Mouse (Mus musculus): Measurements from ENCODE around the gene Ccdc33. TPM values are rescaled to one million over a fixed set of nuclear protein-coding genes. Genes with fewer than 3 reads are reported as not detected.

The Ccdc33 gene
- polyA plus RNA-seq, 1 experiment: 7.8 TPM

DNA sequence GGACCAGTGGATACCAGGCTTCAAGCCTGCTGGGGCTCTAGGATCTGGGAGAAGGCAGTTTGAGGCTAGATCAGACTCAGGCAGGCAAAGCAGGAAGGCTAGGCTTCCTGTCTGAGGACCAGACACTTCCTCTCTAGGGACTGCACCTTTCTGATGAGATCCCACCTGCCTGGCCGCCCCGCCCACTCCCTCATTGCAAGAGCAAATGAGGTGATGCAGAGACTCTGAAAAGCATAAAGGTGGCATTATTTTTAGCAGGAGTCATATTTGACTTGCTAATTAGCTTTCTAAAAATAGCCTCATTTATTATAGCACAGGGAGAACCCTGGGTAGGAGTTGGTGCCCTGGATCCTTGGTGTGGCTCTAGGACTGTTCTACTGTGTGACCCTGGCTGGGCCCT, 130.5 kb downstream of the Ccdc33 start:
- H3K4me3 ChIP-seq (replicated peaks; ENCODE audit: extremely low read depth, low read depth, low read length): no peak overlapping the region
- TF ChIP-seq POLR2A (IDR thresholded peaks at IDR 0.05; ENCODE audit: borderline replicate concordance, extremely low read depth, low read depth, low read length): no peak
- no peak for TF ChIP-seq CTCF (IDR thresholded peaks at IDR 0.05; ENCODE audit: insufficient read depth, low read length)
- no peak for DNase-seq
- WGBS: 85% methylated on average over 2 of the region's 2 CpGs
- no peaks in the 10 kb centered on the region; the same call in 1 of the 2 replicates for H3K4me1 ChIP-seq (ENCODE audit: control insufficient read depth, insufficient read depth, low read length)

DNA sequence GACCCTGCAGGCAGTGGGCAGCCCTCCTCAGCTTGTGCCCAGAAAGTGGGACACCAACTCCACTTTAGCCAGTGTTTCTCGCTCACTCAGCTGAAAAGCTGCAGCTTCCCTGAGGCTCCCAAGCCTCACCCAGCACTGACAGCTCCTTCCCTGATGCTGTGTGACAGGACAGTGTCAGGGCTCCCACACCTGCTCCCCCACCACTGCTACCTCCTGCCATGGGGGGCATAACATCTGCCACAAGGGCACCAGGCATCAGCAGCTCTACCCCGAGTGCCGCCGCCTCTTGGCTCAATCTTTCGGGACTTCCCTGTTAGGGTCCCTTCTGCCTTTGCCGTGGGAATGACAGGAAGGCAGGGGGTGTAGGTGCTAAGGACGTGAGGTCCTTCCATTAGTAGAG, 132.3 kb downstream of the Ccdc33 start:
- DNase-seq: no peak
- no peaks in the 10 kb centered on the region; the same call in 1 of the 2 replicates for H3K4me1 ChIP-seq (ENCODE audit: control insufficient read depth, insufficient read depth, low read length)
- TF ChIP-seq POLR2A (IDR thresholded peaks at IDR 0.05; ENCODE audit: borderline replicate concordance, extremely low read depth, low read depth, low read length): no peak
- TF ChIP-seq CTCF (IDR thresholded peaks at IDR 0.05; ENCODE audit: insufficient read depth, low read length): no peak
- no peak overlapping the region for H3K4me3 ChIP-seq (replicated peaks; ENCODE audit: extremely low read depth, low read depth, low read length)
- 74% methylated on average over 7 of the region's 7 CpGs for WGBS

DNA sequence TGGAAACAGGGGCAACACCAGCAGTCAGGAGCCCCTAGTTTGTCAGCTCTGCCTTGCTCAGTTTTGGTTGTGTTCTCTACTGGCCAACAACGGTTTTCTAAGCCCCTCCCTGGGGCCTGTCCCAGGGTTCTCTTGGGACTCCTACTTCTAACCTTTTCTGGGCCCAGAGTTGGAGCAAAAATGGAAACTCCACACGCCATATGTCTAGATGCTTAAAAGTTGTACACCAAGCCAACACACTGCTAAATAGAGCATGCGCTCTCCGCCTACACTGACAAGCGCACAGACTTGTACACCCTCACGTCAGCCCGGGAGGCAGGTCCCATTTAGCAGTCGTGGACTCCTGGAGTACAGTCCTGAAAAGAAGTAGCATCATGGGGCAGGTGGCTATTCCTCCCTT, 133.3 kb downstream of the Ccdc33 start:
- Histone ChIP-seq H3K4me1 (ENCODE audit: control insufficient read depth, insufficient read depth, low read length) (no peaks in the 10 kb centered on the region; the same call in 1 of the 2 replicates), H3K4me3 (replicated peaks; ENCODE audit: extremely low read depth, low read depth, low read length) (no peak overlapping the region)
- 88% methylated on average over 8 of the region's 8 CpGs for WGBS
- TF ChIP-seq POLR2A (IDR thresholded peaks at IDR 0.05; ENCODE audit: borderline replicate concordance, extremely low read depth, low read depth, low read length) (no peak), CTCF (IDR thresholded peaks at IDR 0.05; ENCODE audit: insufficient read depth, low read length) (no peak)
- no peak for DNase-seq

DNA sequence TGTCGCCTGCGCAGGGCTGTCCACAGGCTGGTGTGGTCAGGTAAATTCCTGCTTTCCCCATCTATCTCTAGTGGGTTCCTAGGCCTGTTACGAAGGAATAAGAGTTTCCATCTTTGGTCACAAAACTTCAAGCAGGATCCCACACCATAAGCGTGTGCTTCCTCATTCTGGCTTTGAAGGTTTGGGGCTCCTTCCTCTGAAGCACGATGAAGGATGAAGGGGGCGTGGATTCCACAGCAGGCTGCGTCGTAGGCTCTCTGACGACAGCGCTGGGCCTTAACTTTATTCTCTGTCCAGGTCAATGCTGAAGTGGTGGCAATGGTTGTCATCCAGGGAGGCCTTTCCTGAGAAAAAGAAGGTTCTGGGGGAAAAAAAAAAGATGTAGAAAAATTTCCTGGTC, 138.1 kb downstream of the Ccdc33 start:
- TF ChIP-seq CTCF (IDR thresholded peaks at IDR 0.05; ENCODE audit: insufficient read depth, low read length) (no peak), POLR2A (IDR thresholded peaks at IDR 0.05; ENCODE audit: borderline replicate concordance, extremely low read depth, low read depth, low read length) (no peak)
- WGBS: 81% methylated on average over 10 of the region's 10 CpGs
- DNase-seq: no peak
- H3K4me3 ChIP-seq (replicated peaks; ENCODE audit: extremely low read depth, low read depth, low read length): no peak overlapping the region
- H3K4me1 ChIP-seq (ENCODE audit: control insufficient read depth, insufficient read depth, low read length): no peaks in the 10 kb centered on the region

DNA sequence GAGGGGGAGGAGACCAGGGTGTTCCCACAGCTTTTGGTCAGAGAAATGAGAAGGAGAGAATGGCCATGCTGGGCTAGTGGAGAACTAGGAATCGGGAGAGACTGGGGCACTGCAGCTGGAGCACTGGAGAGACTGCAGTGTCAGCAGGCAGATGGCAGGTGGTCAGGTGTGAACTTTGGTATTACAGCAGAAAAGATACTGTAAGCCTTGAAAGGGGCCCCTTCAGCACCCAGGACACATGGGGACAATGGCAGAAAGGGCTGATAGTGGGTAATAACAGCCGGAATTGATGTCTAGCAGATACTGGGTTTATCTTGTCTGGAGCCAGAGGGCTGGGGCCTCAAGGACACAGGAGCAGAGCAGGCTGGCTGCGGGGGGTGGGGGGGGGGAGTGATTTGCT, 139.8 kb downstream of the Ccdc33 start:
- Histone ChIP-seq H3K4me1 (ENCODE audit: control insufficient read depth, insufficient read depth, low read length) (no peaks in the 10 kb centered on the region), H3K4me3 (replicated peaks; ENCODE audit: extremely low read depth, low read depth, low read length) (no peak overlapping the region)
- WGBS: 61% methylated on average over 3 of the region's 3 CpGs
- no peak for TF ChIP-seq POLR2A (IDR thresholded peaks at IDR 0.05; ENCODE audit: borderline replicate concordance, extremely low read depth, low read depth, low read length)
- no peak for TF ChIP-seq CTCF (IDR thresholded peaks at IDR 0.05; ENCODE audit: insufficient read depth, low read length)
- DNase-seq: no peak

Other genes with a start within 250 kb of the Ccdc33 start
- 131 and 138 TPM in 2 replicates for gene Ubl7, start 207.8 kb downstream of the Ccdc33 start, polyA plus RNA-seq (2012; rRNA removed)
- gene Sema7a, start 178.7 kb downstream of the Ccdc33 start, polyA plus RNA-seq (2012; rRNA removed): 69.3 and 90.1 TPM in 2 replicates
- 0.15 and 0.28 TPM in 2 replicates for gene Cyp11a1, start 112.4 kb downstream of the Ccdc33 start, polyA plus RNA-seq (2012; rRNA removed)
- 0.65 and 0.68 TPM in 2 replicates for gene Stra6, start 55.0 kb downstream of the Ccdc33 start, polyA plus RNA-seq (2012; rRNA removed)
- 62.6 and 74.0 TPM in 2 replicates for gene Islr, start 85.5 kb upstream of the Ccdc33 start, polyA plus RNA-seq (2012; rRNA removed)
- gene Islr2, start 85.5 kb upstream of the Ccdc33 start, polyA plus RNA-seq (2012; rRNA removed): 0.11 and 0.90 TPM in 2 replicates
- 24.0 and 29.6 TPM in 2 replicates for gene Pml, start 131.0 kb upstream of the Ccdc33 start, polyA plus RNA-seq (2012; rRNA removed)
- 38.8 and 52.2 TPM in 2 replicates for gene Stoml1, start 134.3 kb upstream of the Ccdc33 start, polyA plus RNA-seq (2012; rRNA removed)
- gene Loxl1, start 194.4 kb upstream of the Ccdc33 start, polyA plus RNA-seq (2012; rRNA removed): 231 and 235 TPM in 2 replicates